ENCODE assay signal across 11 mouse cellular contexts in the genomic region with DNA sequence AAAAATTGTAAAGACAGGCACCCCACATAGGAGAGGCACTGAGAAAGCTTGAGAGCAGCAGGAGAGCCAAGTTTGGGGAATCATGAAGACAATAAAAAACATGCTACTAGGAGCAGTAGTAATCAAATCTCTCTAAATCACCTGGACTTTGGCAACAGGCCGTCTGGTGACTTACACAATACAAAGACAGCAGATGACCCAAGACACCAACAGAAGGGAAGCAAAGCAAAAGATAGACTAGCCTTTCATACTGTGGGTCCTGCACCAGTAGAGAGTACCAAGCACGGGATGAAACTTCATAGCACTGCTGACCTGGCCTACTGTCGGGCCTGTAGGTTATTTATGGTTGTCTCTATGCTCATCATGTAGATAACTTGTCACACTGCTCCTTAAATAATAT. TPM values are rescaled to one million over a fixed set of nuclear protein-coding genes. Genes with fewer than 3 reads are reported as not detected.
DNase-seq lines count a peak whose midpoint lies in the region; ATAC-seq and TF ChIP-seq lines count a peak whose summit lies in the region.
"Had no signal": no experiment of that assay in that cellular context is flagged by ENCODE, and none has a peak within 500 bp of the region (broad histone marks: within the 10 kb centered on the region; RNA-seq: fewer than 3 reads in every experiment).

No protein-coding gene starts in this region.

- peaks cover 70% of the 10 kb centered on the region for H3K36me3 ChIP-seq in forebrain, embryonic 13.5 days (ENCODE audit: poor library complexity, severe bottlenecking)
- peaks cover 75% of the 10 kb centered on the region for H3K36me3 ChIP-seq in forebrain, embryonic 14.5 days (ENCODE audit: control insufficient read depth, insufficient read depth, low read length)
- H3K36me3 ChIP-seq in kidney, postnatal 0 days (ENCODE audit: insufficient read depth, low read length), result peaks cover 53% of the 10 kb centered on the region
- H3K36me3 ChIP-seq in embryonic facial prominence, embryonic 12.5 days, result peaks cover 65% of the 10 kb centered on the region
- peaks cover 85% of the 10 kb centered on the region for H3K36me3 ChIP-seq in liver, embryonic 12.5 days

- no peaks in the 10 kb centered on the region for H3K27me3 ChIP-seq in forebrain, embryonic 13.5 days
- no peaks in the 10 kb centered on the region for H3K27me3 ChIP-seq in forebrain, embryonic 14.5 days (replicated peaks; ENCODE audit: control insufficient read depth, insufficient read depth, low read length)
- H3K27me3 ChIP-seq in kidney, postnatal 0 days (ENCODE audit: insufficient read depth, low read length), result no peaks in the 10 kb centered on the region
- H3K27me3 ChIP-seq in embryonic facial prominence, embryonic 12.5 days, result no peaks in the 10 kb centered on the region
- no peaks in the 10 kb centered on the region for H3K27me3 ChIP-seq in liver, embryonic 12.5 days (replicated peaks)

- TF ChIP-seq CTCF in kidney, postnatal 0 days (IDR thresholded peaks at IDR 0.05; ENCODE audit: low read depth), result no peak

- no peak for DNase-seq in forebrain, embryonic 14.5 days (ENCODE audit: low spot score)
- DNase-seq in kidney, postnatal 0 days (ENCODE audit: low spot score), result no peak
- no peak for DNase-seq in kidney, postnatal 10 days
- no peak for DNase-seq in frontal cortex, postnatal 36 days (ENCODE audit: low spot score in 2 of 2)
- DNase-seq in spleen, postnatal 10 days (ENCODE audit: low spot score in 2 of 2), result no peak
- DNase-seq: cerebellum, postnatal 25 days had no signal

- H3K4me2 ChIP-seq in forebrain, embryonic 13.5 days, result peak overlapping the region; percentile 29
- H3K4me2 ChIP-seq in forebrain, embryonic 14.5 days (ENCODE audit: low read length), result no peak overlapping the region
- peak overlapping the region; percentile 16; the same call in 1 of the 2 replicates for H3K4me2 ChIP-seq in kidney, postnatal 0 days (ENCODE audit: low read length)
- peak overlapping the region; percentile 36 for H3K4me2 ChIP-seq in embryonic facial prominence, embryonic 12.5 days (replicated peaks)
- peak overlapping the region; percentile 34; the same call in 1 of the 2 replicates for H3K4me2 ChIP-seq in liver, embryonic 12.5 days

- H3K27ac ChIP-seq in forebrain, embryonic 13.5 days, result no peak overlapping the region
- H3K27ac ChIP-seq in forebrain, embryonic 14.5 days (ENCODE audit: low read depth, low read length), result no peak overlapping the region
- no peak overlapping the region; the same call in 1 of the 2 replicates for H3K27ac ChIP-seq in kidney, postnatal 0 days
- no peak overlapping the region for H3K27ac ChIP-seq in embryonic facial prominence, embryonic 12.5 days
- no peak overlapping the region for H3K27ac ChIP-seq in liver, embryonic 12.5 days
- H3K27ac ChIP-seq: layer of hippocampus, adult 2 months; macrophage had no signal

- H3K9me3 ChIP-seq in forebrain, embryonic 13.5 days (replicated peaks), result no peaks in the 10 kb centered on the region
- H3K9me3 ChIP-seq in forebrain, embryonic 14.5 days (replicated peaks; ENCODE audit: control insufficient read depth, low read length), result no peaks in the 10 kb centered on the region
- H3K9me3 ChIP-seq in kidney, postnatal 0 days (replicated peaks; ENCODE audit: low read length), result no peaks in the 10 kb centered on the region
- H3K9me3 ChIP-seq in embryonic facial prominence, embryonic 12.5 days, result no peaks in the 10 kb centered on the region
- no peaks in the 10 kb centered on the region for H3K9me3 ChIP-seq in liver, embryonic 12.5 days (replicated peaks)

- WGBS in forebrain, embryonic 13.5 days, result 82% methylated on average over 3 of the region's 3 CpGs
- WGBS in forebrain, embryonic 14.5 days, result 87% methylated on average over 3 of the region's 3 CpGs
- WGBS in kidney, postnatal 0 days, result 42% methylated on average over 3 of the region's 3 CpGs
- WGBS in embryonic facial prominence, embryonic 12.5 days, result 70% methylated on average over 3 of the region's 3 CpGs
- WGBS in liver, embryonic 12.5 days (ENCODE audit: insufficient replicate concordance), result 72% methylated on average over 3 of the region's 3 CpGs

- H3K4me3 ChIP-seq in forebrain, embryonic 13.5 days, result no peak overlapping the region
- no peak overlapping the region for H3K4me3 ChIP-seq in forebrain, embryonic 14.5 days (ENCODE audit: low read depth, low read length)
- no peak overlapping the region for H3K4me3 ChIP-seq in kidney, postnatal 0 days (replicated peaks; ENCODE audit: low read depth, low read length)
- no peak overlapping the region for H3K4me3 ChIP-seq in embryonic facial prominence, embryonic 12.5 days
- H3K4me3 ChIP-seq in liver, embryonic 12.5 days, result no peak overlapping the region
- H3K4me3 ChIP-seq: layer of hippocampus, adult 2 months had no signal

- ATAC-seq in forebrain, embryonic 13.5 days, result no peak
- ATAC-seq in forebrain, embryonic 14.5 days, result no peak
- no peak for ATAC-seq in kidney, postnatal 0 days (replicated peaks; ENCODE audit: low FRiP score, low read depth)
- ATAC-seq in embryonic facial prominence, embryonic 12.5 days (ENCODE audit: insufficient number of reproducible peaks, insufficient read depth, low FRiP score, low TSS enrichment), result no peak
- ATAC-seq in liver, embryonic 12.5 days, result no peak

- H3K9ac ChIP-seq in forebrain, embryonic 13.5 days, result peak overlapping the region; percentile 2; the same call in 1 of the 2 replicates
- no peak overlapping the region for H3K9ac ChIP-seq in forebrain, embryonic 14.5 days (ENCODE audit: low read length)
- H3K9ac ChIP-seq in kidney, postnatal 0 days (ENCODE audit: low read depth, low read length), result 0 out of 2 replicates have a peak overlapping the region, but pooled peaks have one; percentile 27
- no peak overlapping the region for H3K9ac ChIP-seq in embryonic facial prominence, embryonic 12.5 days
- peak overlapping the region; percentile 27; the same call in 1 of the 2 replicates for H3K9ac ChIP-seq in liver, embryonic 12.5 days

- H3K4me1 ChIP-seq in forebrain, embryonic 13.5 days, result peaks cover 53% of the 10 kb centered on the region
- H3K4me1 ChIP-seq in forebrain, embryonic 14.5 days (ENCODE audit: control insufficient read depth, insufficient read depth, low read length), result peaks cover 23% of the 10 kb centered on the region
- H3K4me1 ChIP-seq in kidney, postnatal 0 days (replicated peaks; ENCODE audit: insufficient read depth, low read length), result peaks cover 19% of the 10 kb centered on the region; the same call in 1 of the 2 replicates
- H3K4me1 ChIP-seq in embryonic facial prominence, embryonic 12.5 days, result peaks cover 47% of the 10 kb centered on the region
- H3K4me1 ChIP-seq in liver, embryonic 12.5 days, result peaks cover 53% of the 10 kb centered on the region

RNA-seq across cellular contexts. Expression of a gene that starts 5.1 kb away (rescaled TPM):
- polyA plus RNA-seq in forebrain, embryonic 13.5 days (2015; fragmentation: Nextera tagmentation; extraction: Ambion mirVana), result 341 and 372 TPM in 2 replicates
- 248 and 269 TPM in 2 replicates for polyA plus RNA-seq in forebrain, embryonic 14.5 days (2014; fragmentation: Nextera tagmentation; extraction: Ambion mirVana)
- polyA plus RNA-seq in kidney, postnatal 0 days (2015; fragmentation: Nextera tagmentation; extraction: Ambion mirVana), result 589 and 663 TPM in 2 replicates
- 615 and 661 TPM in 2 replicates for polyA plus RNA-seq in embryonic facial prominence, embryonic 12.5 days (2016; fragmentation: Nextera tagmentation; extraction: Ambion mirVana)
- 432 and 438 TPM in 2 replicates for polyA plus RNA-seq in liver, embryonic 12.5 days (2016; fragmentation: Nextera tagmentation; extraction: Ambion mirVana)

RNA-seq across cellular contexts. Expression of a gene that starts 5.4 kb away (rescaled TPM):
- 1.3 and 1.7 TPM in 2 replicates for polyA plus RNA-seq in forebrain, embryonic 13.5 days (2015; fragmentation: Nextera tagmentation; extraction: Ambion mirVana)
- polyA plus RNA-seq in forebrain, embryonic 14.5 days (2014; fragmentation: Nextera tagmentation; extraction: Ambion mirVana), result 0.99 and 1.5 TPM in 2 replicates
- polyA plus RNA-seq in kidney, postnatal 0 days (2015; fragmentation: Nextera tagmentation; extraction: Ambion mirVana), result 0.87 and 1.3 TPM in 2 replicates
- polyA plus RNA-seq in embryonic facial prominence, embryonic 12.5 days (2016; fragmentation: Nextera tagmentation; extraction: Ambion mirVana), result 1.8 and 2.3 TPM in 2 replicates
- polyA plus RNA-seq in liver, embryonic 12.5 days (2016; fragmentation: Nextera tagmentation; extraction: Ambion mirVana), result 0.95 and 0.96 TPM in 2 replicates

Comparison
In these comparisons a context has a peak if more than half of its experiments do, and no peak if none do; other contexts are left out.
1. H3K9ac ChIP-seq: peak in forebrain, embryonic 13.5 days (single experiment), kidney, postnatal 0 days (single experiment) and liver, embryonic 12.5 days (single experiment); none in forebrain, embryonic 14.5 days (single experiment) and embryonic facial prominence, embryonic 12.5 days (single experiment).